Mouse (Mus musculus) brain, embryonic 14.5 days (tissue): ENCODE measurements around the gene Immp2l.

ENCODE experiments used
- CTCF ChIP-seq: fragments of 200-500 bp; IDR thresholded peaks from 2 replicates; pipeline ENCODE4 v1.5.1; 2012; ENCODE audit warnings: inconsistent platforms, mild to moderate bottlenecking, moderate library complexity, borderline replicate concordance; ENCODE audit not compliant: insufficient read depth, insufficient read length; ENCODE audit errors: extremely low read depth
- POLR2A ChIP-seq: fragments of 200-500 bp; IDR thresholded peaks from 2 replicates; pipeline ENCODE4 v1.6.1; 2012; ENCODE audit warnings: mild to moderate bottlenecking, inconsistent platforms, borderline replicate concordance; ENCODE audit not compliant: poor library complexity, insufficient read depth, insufficient read length, severe bottlenecking; ENCODE audit errors: extremely low read depth

- no peak for TF ChIP-seq POLR2A
- no peak for TF ChIP-seq CTCF
Observed at GRCm38 (mm10) chr12:41315871-41316270, 292.0 kb downstream of the Immp2l start.
